Mouse (Mus musculus) liver, embryonic 11.5 days (tissue): ENCODE results near the gene Zfhx3. TPM values are rescaled to one million over a fixed set of nuclear protein-coding genes. Genes with fewer than 3 reads are reported as not detected.

ENCODE experiments used
- ATAC-seq: fragments of 200-750 bp; cut with Nextera tagmentation; replicated peaks from 2 replicates; pipeline ENCODE4 v1.8.0; 2017; ENCODE audit warnings: moderate number of reproducible peaks, mild to moderate bottlenecking, moderate TSS enrichment, moderate library complexity; ENCODE audit not compliant: low FRiP score
- DNase-seq: peaks from one replicate; pipeline ENCODE4 v3.0.0-alpha.2; 2017; ENCODE audit warnings: low spot score
- H3K27ac ChIP-seq: fragments of 300-500 bp; sonication (generic); 2 replicates; pipeline ENCODE4 v1.5.1; 2014; ENCODE audit warnings: mild to moderate bottlenecking, low read depth, low read length, control low read depth
- H3K27me3 ChIP-seq: fragments of 300-500 bp; sonication (generic); replicated peaks from 2 replicates; pipeline ENCODE4 v1.6.1; 2014; ENCODE audit warnings: low read length, mixed read lengths; ENCODE audit not compliant: control insufficient read depth, insufficient read depth
- H3K36me3 ChIP-seq: fragments of 300-500 bp; sonication (generic); 2 replicates; pipeline ENCODE4 v1.6.1; 2014; ENCODE audit warnings: mild to moderate bottlenecking, low read length, moderate library complexity, mixed read lengths; ENCODE audit not compliant: control insufficient read depth, insufficient read depth
- H3K4me1 ChIP-seq: fragments of 300-500 bp; sonication (generic); replicated peaks from 2 replicates; pipeline ENCODE4 v1.6.1; 2014; ENCODE audit warnings: low read length, mixed read lengths; ENCODE audit not compliant: control insufficient read depth, insufficient read depth
- H3K4me2 ChIP-seq: fragments of 300-500 bp; sonication (generic); 2 replicates; pipeline ENCODE4 v1.6.1; 2014; ENCODE audit warnings: mild to moderate bottlenecking, control low read depth, moderate library complexity
- H3K4me3 ChIP-seq: fragments of 300-500 bp; sonication (generic); 2 replicates; pipeline ENCODE4 v1.5.1; 2014; ENCODE audit warnings: low read depth, low read length, control low read depth
- H3K9ac ChIP-seq: fragments of 300-500 bp; sonication (generic); 2 replicates; pipeline ENCODE4 v1.6.1; 2014; ENCODE audit warnings: low read depth, low read length, control low read depth
- H3K9me3 ChIP-seq: fragments of 300-500 bp; sonication (generic); 2 replicates; pipeline ENCODE4 v1.6.1; 2016; ENCODE audit warnings: low read length, inconsistent platforms, mixed read lengths; ENCODE audit not compliant: control insufficient read depth
- WGBS: fragments of 180-500 bp; shearing (Covaris S2); extraction: QIAGEN DNeasy Blood & Tissue Kit; methylation state at CpG from one replicate; pipeline ENCODE4 v1.1.7; 2014; 5-methylcytosine and 5-hydroxymethylcytosine counted together
- polyA plus RNA-seq: library from polyadenylated mRNA; unstranded; fragments of >200 nt; fragmentation: Nextera tagmentation; extraction: Ambion mirVana; gene quantifications from 2 replicates; pipeline ENCODE4 v1.2.1, GENCODE M21; 2014

Gene Zfhx3
- polyA plus RNA-seq, 1 experiment from 2014 or later: 6.1 TPM

DNA sequence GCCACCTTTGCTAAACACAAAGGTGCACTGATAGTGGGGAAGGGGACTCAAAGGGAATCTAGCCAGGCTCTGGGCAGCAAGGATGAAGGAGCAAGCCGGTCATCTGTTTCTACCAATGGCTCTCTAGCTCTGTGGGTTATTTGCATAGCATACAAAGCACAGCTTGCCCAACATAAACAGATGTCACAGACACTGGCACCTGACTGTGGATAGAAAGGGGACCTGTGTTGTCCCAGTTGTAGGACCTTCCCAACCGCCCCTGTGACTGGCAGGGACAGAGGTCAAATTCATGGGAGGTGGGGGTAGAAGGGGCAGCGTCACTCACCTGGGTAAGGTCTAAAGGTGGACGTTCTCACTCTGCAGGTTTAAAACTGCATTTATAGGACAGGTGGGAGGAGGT, 884.0 kb downstream of the Zfhx3 start:
- H3K4me1 ChIP-seq: peaks cover 9% of the 10 kb centered on the region
- no peak overlapping the region; the same call in 1 of the 2 replicates for H3K4me2 ChIP-seq
- H3K4me3 ChIP-seq: no peak overlapping the region
- ATAC-seq: no peak
- no peaks in the 10 kb centered on the region for H3K36me3 ChIP-seq
- WGBS: 72% methylated on average over 4 of the region's 4 CpGs
- no peaks in the 10 kb centered on the region for H3K27me3 ChIP-seq
- no peaks in the 10 kb centered on the region for H3K9me3 ChIP-seq
- H3K9ac ChIP-seq: no peak overlapping the region
- no peak overlapping the region for H3K27ac ChIP-seq
- no peak for DNase-seq

DNA sequence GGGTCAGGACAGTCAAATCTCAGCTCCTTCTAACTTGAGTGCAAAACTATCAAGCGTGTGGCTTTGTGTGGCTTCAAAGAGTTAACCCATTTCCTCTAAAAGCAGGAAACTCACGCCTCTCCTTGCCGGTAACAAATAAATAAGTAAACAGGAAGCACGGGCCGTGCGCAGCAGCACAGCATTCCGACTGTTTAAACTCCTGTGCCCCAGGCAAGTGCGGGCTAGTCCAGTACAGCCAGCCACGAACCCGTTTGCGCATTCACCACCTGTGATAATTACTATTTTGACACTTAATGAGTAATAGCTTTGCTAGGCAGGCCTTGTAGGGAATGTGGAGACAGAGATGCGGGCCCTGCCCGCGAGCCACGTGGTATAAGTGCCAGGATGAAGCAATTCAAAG, 885.0 kb downstream of the Zfhx3 start:
- ATAC-seq (no peak), DNase-seq (no peak)
- Histone ChIP-seq H3K27ac (no peak overlapping the region), H3K4me1 (peaks cover 8% of the 10 kb centered on the region), H3K4me2 (no peak overlapping the region), H3K36me3 (no peaks in the 10 kb centered on the region; the same call in 1 of the 2 replicates), H3K27me3 (no peaks in the 10 kb centered on the region), H3K4me3 (no peak overlapping the region), H3K9ac (no peak overlapping the region), H3K9me3 (no peaks in the 10 kb centered on the region)
- WGBS: 58% methylated on average over 15 of the region's 15 CpGs

DNA sequence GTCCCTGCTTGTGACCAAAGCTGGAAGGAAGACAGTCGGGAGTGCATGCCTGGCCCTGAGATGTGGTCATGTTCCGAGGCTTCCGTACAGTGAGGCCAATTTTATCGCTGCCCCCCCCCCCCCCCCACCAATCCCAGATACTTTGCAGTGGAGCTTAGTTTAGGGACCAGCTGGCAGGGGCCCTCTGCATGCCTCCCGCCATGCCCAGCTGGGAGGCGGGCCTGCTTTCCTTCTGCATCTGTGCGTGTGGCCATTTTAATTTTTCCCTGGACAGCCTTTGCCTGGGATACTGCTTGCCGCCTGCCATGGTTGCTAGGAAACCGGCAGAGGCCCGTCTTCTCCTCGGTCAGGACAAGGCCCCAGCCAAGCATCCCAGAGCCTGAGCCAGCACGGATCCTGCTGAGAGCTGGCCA, 886.9 kb downstream of the Zfhx3 start:
- Histone ChIP-seq H3K4me1 (peaks cover 2% of the 10 kb centered on the region; the same call in 1 of the 2 replicates), H3K36me3 (no peaks in the 10 kb centered on the region; the same call in 1 of the 2 replicates), H3K27ac (no peak overlapping the region), H3K4me2 (no peak overlapping the region), H3K9me3 (no peaks in the 10 kb centered on the region), H3K4me3 (no peak overlapping the region), H3K27me3 (no peaks in the 10 kb centered on the region), H3K9ac (no peak overlapping the region)
- DNase-seq (no peak), ATAC-seq (no peak)
- 80% methylated on average over 12 of the region's 12 CpGs for WGBS

GRCm38 (mm10) chr8:108835143-108835542, 892.7 kb downstream of the Zfhx3 start:
- Histone ChIP-seq H3K9me3 (no peaks in the 10 kb centered on the region), H3K36me3 (no peaks in the 10 kb centered on the region; the same call in 1 of the 2 replicates), H3K27me3 (no peaks in the 10 kb centered on the region), H3K27ac (no peak overlapping the region), H3K4me3 (no peak overlapping the region), H3K9ac (no peak overlapping the region), H3K4me1 (no peaks in the 10 kb centered on the region), H3K4me2 (no peak overlapping the region)
- 77% methylated on average over 11 of the region's 11 CpGs for WGBS
- no peak for DNase-seq
- no peak for ATAC-seq

GRCm38 (mm10) chr8:108837788-108838187, 895.3 kb downstream of the Zfhx3 start:
- WGBS: 55% methylated on average over 10 of the region's 10 CpGs
- H3K9me3 ChIP-seq: no peaks in the 10 kb centered on the region
- H3K4me1 ChIP-seq: no peaks in the 10 kb centered on the region
- H3K27me3 ChIP-seq: no peaks in the 10 kb centered on the region
- ATAC-seq: no peak
- no peak overlapping the region for H3K9ac ChIP-seq
- H3K27ac ChIP-seq: no peak overlapping the region
- H3K4me2 ChIP-seq: no peak overlapping the region
- H3K4me3 ChIP-seq: no peak overlapping the region
- no peak for DNase-seq
- H3K36me3 ChIP-seq: no peaks in the 10 kb centered on the region; the same call in 1 of the 2 replicates

DNA sequence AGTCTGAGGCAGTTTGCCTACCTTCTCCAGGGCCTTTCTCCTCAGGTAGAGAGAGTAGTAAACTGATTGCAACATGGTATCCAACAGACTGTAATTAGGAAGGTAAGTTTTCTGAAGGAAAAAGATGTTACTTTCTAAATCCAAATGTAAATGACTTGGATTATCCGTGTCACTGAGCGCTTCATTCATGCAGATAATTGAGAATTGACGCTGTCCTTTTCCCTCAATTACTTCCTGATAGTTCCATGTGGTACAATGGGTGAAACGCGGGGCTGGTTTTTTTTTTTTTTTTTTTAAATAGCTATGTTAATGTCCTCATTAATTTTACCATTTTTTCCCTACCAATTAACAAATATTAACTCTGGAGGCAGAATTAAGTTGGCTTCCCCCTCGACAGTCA, 896.3 kb downstream of the Zfhx3 start:
- no peak overlapping the region for H3K9ac ChIP-seq
- DNase-seq (no peak), ATAC-seq (no peak)
- H3K4me1 ChIP-seq: no peaks in the 10 kb centered on the region
- WGBS: 86% methylated on average over 6 of the region's 6 CpGs
- no peaks in the 10 kb centered on the region for H3K9me3 ChIP-seq
- H3K4me3 ChIP-seq: no peak overlapping the region
- H3K27ac ChIP-seq: no peak overlapping the region
- no peak overlapping the region for H3K4me2 ChIP-seq
- H3K36me3 ChIP-seq: no peaks in the 10 kb centered on the region; the same call in 1 of the 2 replicates
- no peaks in the 10 kb centered on the region for H3K27me3 ChIP-seq

- Histone ChIP-seq H3K9me3 (no peaks in the 10 kb centered on the region), H3K27me3 (no peaks in the 10 kb centered on the region), H3K4me2 (no peak overlapping the region), H3K36me3 (no peaks in the 10 kb centered on the region; the same call in 1 of the 2 replicates), H3K9ac (no peak overlapping the region), H3K4me1 (peaks cover 4% of the 10 kb centered on the region), H3K4me3 (no peak overlapping the region), H3K27ac (no peak overlapping the region)
- DNase-seq (no peak), ATAC-seq (peak; percentile 67; the same call in 1 of the 2 replicates)
- 38% methylated on average over 5 of the region's 5 CpGs for WGBS
Measured at GRCm38 (mm10) chr8:108842307-108842706, 899.9 kb downstream of the Zfhx3 start.

GRCm38 (mm10) chr8:108846174-108846573, 903.7 kb downstream of the Zfhx3 start:
- Histone ChIP-seq H3K9me3 (no peaks in the 10 kb centered on the region), H3K36me3 (no peaks in the 10 kb centered on the region), H3K4me1 (peaks cover 4% of the 10 kb centered on the region), H3K27ac (no peak overlapping the region), H3K9ac (no peak overlapping the region), H3K4me3 (no peak overlapping the region), H3K27me3 (no peaks in the 10 kb centered on the region), H3K4me2 (no peak overlapping the region)
- DNase-seq (no peak), ATAC-seq (no peak)
- 58% methylated on average over 6 of the region's 6 CpGs for WGBS

GRCm38 (mm10) chr8:108846827-108847226, 904.4 kb downstream of the Zfhx3 start:
- WGBS: 54% methylated on average over 11 of the region's 11 CpGs
- no peaks in the 10 kb centered on the region for H3K27me3 ChIP-seq
- DNase-seq: no peak
- no peaks in the 10 kb centered on the region for H3K9me3 ChIP-seq
- peaks cover 4% of the 10 kb centered on the region for H3K4me1 ChIP-seq
- no peak overlapping the region for H3K27ac ChIP-seq
- H3K4me3 ChIP-seq: no peak overlapping the region
- no peak overlapping the region for H3K9ac ChIP-seq
- no peaks in the 10 kb centered on the region for H3K36me3 ChIP-seq
- no peak overlapping the region for H3K4me2 ChIP-seq
- no peak for ATAC-seq
